Mouse (Mus musculus) heart, embryonic 12.5 days (tissue): ENCODE data around the gene Tstd2. TPM values are rescaled to one million over a fixed set of nuclear protein-coding genes. Genes with fewer than 3 reads are reported as not detected.

Source experiments
- polyA plus RNA-seq: library from polyadenylated mRNA; unstranded; fragments of >200 nt; fragmentation: Nextera tagmentation; extraction: Ambion mirVana; gene quantifications from 2 replicates; pipeline ENCODE4 v1.2.1, GENCODE M21; 2016

Gene Tstd2
- polyA plus RNA-seq, 1 experiment from 2014 or later, result 34.9 TPM

Other genes with a start within 250 kb of the Tstd2 start
- gene Ccdc180, start 248.4 kb downstream of the Tstd2 start, polyA plus RNA-seq, result 0.15 and 0.18 TPM in 2 replicates
- gene Tdrd7, start 173.4 kb downstream of the Tstd2 start, polyA plus RNA-seq, result 20.9 and 22.3 TPM in 2 replicates
- 195 and 203 TPM in 2 replicates for gene Tmod1, start 99.8 kb downstream of the Tstd2 start, polyA plus RNA-seq
- 54.4 and 55.5 TPM in 2 replicates for gene Ncbp1, start 81 bp downstream of the Tstd2 start, polyA plus RNA-seq
- gene Xpa, start 57.6 kb upstream of the Tstd2 start, polyA plus RNA-seq, result 15.4 and 15.9 TPM in 2 replicates
- not detected in 2 replicates for gene Foxe1, start 204.9 kb upstream of the Tstd2 start, polyA plus RNA-seq